Mouse (Mus musculus): Measurements from ENCODE around the gene Tex29. TPM values are rescaled to one million over a fixed set of nuclear protein-coding genes. Genes with fewer than 3 reads are reported as not detected.

The Tex29 gene
- polyA plus RNA-seq, 1 experiment from 2014 or later, result not detected

DNA sequence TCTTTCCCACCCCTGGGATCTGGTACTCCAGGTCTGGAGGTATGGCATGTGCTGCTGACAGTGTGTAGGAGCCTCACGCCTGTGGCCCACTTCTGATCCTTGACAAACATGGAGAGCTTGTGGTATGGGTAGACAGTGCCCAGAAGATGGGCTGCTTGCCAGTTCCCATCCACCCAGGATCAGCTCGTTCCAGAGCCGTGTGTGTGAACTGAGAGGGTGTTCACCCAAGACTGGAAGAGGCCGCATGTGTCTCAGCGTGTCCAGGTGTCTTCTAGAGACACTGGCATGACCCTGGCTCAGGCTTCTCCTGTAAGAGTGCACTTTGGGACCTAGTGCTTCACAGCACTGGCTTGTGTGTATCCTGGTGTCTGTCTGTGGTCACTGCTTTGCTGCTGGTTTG, 29.8 kb upstream of the Tex29 start:
- Histone ChIP-seq H3K9ac (no peak overlapping the region), H3K4me1 (no peaks in the 10 kb centered on the region), H3K4me3 (no peak overlapping the region), H3K27me3 (no peaks in the 10 kb centered on the region), H3K9me3 (no peaks in the 10 kb centered on the region), H3K36me3 (peaks cover 98% of the 10 kb centered on the region), H3K4me2 (no peak overlapping the region), H3K27ac (no peak overlapping the region)
- ATAC-seq (ENCODE audit: insufficient number of reproducible peaks, insufficient read depth, low FRiP score, low TSS enrichment, low read depth), result peak; percentile 56; the same call in 1 of the 2 replicates
- 91% methylated on average over 5 of the region's 5 CpGs for WGBS

DNA sequence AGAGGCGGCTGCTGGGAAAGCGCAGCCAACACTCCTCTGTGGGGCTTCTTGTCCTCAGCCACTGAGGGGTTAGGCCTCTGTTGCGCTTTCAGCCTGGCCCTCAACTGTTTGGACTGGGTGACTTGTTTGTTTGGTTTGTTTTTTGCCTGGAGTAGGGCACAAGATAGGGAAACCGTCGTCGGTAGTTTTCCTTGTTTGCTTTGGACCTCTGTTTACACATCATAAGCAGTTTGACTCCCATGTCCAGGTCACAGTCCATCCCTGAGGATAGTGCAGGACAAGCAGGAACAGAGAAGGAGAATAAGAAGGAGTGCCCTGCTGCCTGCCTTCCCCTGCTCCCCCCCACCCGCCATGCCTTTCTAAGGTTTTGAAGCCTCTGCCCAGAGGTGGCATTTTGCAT, 26.5 kb upstream of the Tex29 start:
- no peak for ATAC-seq (ENCODE audit: insufficient number of reproducible peaks, insufficient read depth, low FRiP score, low TSS enrichment, low read depth)
- Histone ChIP-seq H3K4me1 (no peaks in the 10 kb centered on the region), H3K27me3 (no peaks in the 10 kb centered on the region), H3K27ac (no peak overlapping the region), H3K9ac (no peak overlapping the region), H3K4me2 (no peak overlapping the region), H3K4me3 (no peak overlapping the region), H3K9me3 (no peaks in the 10 kb centered on the region), H3K36me3 (peaks cover 96% of the 10 kb centered on the region)
- 94% methylated on average over 7 of the region's 7 CpGs for WGBS

DNA sequence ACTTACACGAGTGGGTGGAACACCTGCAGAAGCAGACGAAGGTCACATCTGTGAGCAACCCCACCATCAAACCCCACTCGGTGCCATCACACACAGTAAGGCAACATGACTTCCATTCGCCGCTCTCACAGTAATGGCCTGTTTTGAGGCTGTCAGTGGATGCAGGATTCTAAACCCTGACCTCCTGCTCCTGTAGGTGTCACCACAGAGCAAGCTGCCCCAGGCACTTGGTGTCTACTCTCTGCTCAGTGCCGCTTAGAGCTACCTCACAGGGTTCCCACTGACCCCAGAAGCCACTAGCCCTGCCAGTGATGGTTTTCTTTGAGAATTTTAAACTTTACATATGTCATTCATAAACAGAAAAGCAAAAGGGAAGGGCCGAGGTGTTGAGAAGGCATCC, 25.1 kb upstream of the Tex29 start:
- H3K4me1 ChIP-seq, result no peaks in the 10 kb centered on the region
- ATAC-seq (ENCODE audit: insufficient number of reproducible peaks, insufficient read depth, low FRiP score, low TSS enrichment, low read depth), result no peak
- H3K27me3 ChIP-seq, result no peaks in the 10 kb centered on the region
- H3K4me2 ChIP-seq, result no peak overlapping the region
- H3K27ac ChIP-seq, result no peak overlapping the region
- H3K9me3 ChIP-seq, result no peaks in the 10 kb centered on the region
- H3K4me3 ChIP-seq, result no peak overlapping the region
- no peak overlapping the region for H3K9ac ChIP-seq
- peaks cover 96% of the 10 kb centered on the region for H3K36me3 ChIP-seq
- WGBS, result 77% methylated on average over 7 of the region's 7 CpGs

DNA sequence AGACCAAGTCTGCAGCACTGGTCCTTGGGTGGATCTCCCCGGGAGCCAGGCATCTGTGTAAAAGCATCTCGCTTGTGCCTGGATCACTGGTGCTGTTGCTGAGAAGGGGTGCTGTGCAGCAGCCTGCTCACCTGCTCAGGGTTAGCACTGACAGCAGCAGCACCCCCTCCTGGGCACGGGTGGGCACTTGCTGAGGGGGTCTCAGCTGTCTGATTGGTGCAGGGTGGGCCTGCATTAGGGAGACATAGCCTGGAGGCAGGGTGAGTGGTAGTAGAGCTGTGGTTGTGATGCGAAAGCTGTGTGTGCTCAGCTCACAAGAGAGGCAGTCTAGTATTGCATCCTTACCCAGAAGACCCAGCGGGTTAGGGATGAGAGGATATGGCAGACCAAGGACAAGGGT, 20.1 kb upstream of the Tex29 start:
- Histone ChIP-seq H3K27me3 (no peaks in the 10 kb centered on the region), H3K4me3 (no peak overlapping the region), H3K36me3 (peaks cover 94% of the 10 kb centered on the region), H3K9ac (no peak overlapping the region), H3K27ac (no peak overlapping the region), H3K4me1 (no peaks in the 10 kb centered on the region), H3K9me3 (no peaks in the 10 kb centered on the region), H3K4me2 (no peak overlapping the region)
- 76% methylated on average over 5 of the region's 5 CpGs for WGBS
- ATAC-seq (ENCODE audit: insufficient number of reproducible peaks, insufficient read depth, low FRiP score, low TSS enrichment, low read depth), result no peak

DNA sequence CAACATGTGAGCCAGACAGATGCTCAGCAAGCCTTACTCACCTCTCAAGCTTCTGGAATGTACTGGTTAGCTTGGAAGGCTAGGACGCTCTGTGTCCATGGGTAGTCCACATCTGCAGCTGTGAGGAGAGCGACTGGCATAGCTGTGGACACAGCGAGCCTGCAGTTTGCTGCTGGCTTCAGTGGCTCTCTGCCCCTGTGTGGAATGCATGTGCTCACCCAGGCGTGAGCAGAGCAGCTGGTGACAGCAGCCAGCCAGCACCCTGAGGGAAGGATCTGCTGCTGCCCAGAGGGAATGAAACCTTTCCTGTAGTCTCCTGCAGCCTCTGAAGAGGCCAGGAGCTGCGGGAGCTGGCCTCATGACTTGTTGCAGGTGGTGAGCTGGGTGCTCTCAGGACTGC, 19.7 kb upstream of the Tex29 start:
- Histone ChIP-seq H3K4me2 (no peak overlapping the region), H3K27ac (no peak overlapping the region), H3K9ac (no peak overlapping the region), H3K4me1 (no peaks in the 10 kb centered on the region), H3K36me3 (peaks cover 94% of the 10 kb centered on the region), H3K9me3 (no peaks in the 10 kb centered on the region), H3K27me3 (no peaks in the 10 kb centered on the region), H3K4me3 (no peak overlapping the region)
- no peak for ATAC-seq (ENCODE audit: insufficient number of reproducible peaks, insufficient read depth, low FRiP score, low TSS enrichment, low read depth)
- 82% methylated on average over 5 of the region's 5 CpGs for WGBS

DNA sequence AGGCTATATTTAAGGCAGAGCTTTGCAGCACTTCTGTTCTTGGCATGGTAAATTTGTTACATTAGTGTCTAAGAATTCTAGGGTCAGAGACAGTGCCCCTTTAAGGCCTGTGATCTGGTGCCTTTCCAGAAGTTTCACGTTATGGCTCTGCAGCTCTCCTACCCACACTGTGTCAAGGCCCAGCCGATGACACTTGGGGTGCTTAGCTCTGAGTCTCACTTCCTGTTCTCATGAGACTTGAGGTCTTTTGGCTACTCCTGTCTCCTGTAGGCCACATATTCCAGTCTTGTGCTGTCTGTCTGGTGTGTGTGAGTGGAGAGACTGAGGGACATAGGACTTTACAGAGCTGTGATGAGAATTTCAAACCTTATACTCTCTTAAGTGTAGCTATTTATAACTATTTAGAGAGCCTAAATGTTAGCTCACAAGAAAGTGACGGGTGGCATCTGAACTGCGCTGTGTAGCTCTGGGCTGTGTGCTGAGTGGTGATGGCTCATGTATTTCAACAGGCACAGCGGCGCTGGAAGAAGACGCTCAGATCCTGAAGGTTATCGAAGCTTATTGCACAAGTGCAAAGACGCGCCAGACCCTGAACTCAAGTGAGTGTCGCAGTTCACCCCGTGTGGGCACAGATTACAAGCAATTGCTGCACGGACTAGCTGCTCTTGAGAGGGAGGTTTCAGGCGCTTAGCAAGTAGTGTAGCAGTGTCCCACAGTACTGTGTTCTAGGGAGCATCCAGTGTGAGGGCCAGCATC, 18.6 kb upstream of the Tex29 start:
- Histone ChIP-seq H3K27me3 (no peaks in the 10 kb centered on the region), H3K4me1 (no peaks in the 10 kb centered on the region), H3K4me3 (no peak overlapping the region), H3K9ac (no peak overlapping the region), H3K36me3 (peaks cover 94% of the 10 kb centered on the region), H3K9me3 (no peaks in the 10 kb centered on the region), H3K27ac (no peak overlapping the region), H3K4me2 (no peak overlapping the region)
- 92% methylated on average over 14 of the region's 14 CpGs for WGBS
- ATAC-seq (ENCODE audit: insufficient number of reproducible peaks, insufficient read depth, low FRiP score, low TSS enrichment, low read depth), result no peak

DNA sequence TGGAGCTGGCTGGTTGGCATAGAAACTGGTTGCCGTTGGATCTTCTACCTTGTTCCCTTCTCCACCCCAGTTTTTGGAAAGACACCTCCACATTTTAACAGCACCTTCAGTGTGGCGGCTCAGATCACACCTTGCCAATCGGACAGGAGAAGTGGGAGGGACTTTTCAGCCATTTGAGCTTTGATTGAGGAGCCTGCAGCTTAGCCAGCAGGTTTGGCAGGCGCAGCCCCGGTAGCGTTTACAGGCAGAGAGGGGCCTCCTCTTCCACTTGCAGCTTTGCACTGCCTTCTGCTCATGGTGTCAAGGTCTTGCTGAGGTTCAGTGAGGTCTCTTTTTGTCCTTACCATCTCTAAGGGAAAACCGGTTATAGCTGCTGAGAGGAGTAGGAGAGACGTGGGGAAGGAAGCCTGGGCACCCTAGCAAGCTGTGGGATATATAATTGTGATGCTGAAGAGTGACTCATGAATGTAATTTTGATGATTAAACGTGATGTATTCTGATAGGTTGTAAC, 17.7 kb upstream of the Tex29 start:
- 75% methylated on average over 9 of the region's 9 CpGs for WGBS
- Histone ChIP-seq H3K4me1 (no peaks in the 10 kb centered on the region), H3K4me3 (no peak overlapping the region), H3K9me3 (no peaks in the 10 kb centered on the region), H3K36me3 (peaks cover 91% of the 10 kb centered on the region), H3K4me2 (no peak overlapping the region), H3K9ac (no peak overlapping the region), H3K27ac (no peak overlapping the region), H3K27me3 (no peaks in the 10 kb centered on the region)
- ATAC-seq (ENCODE audit: insufficient number of reproducible peaks, insufficient read depth, low FRiP score, low TSS enrichment, low read depth), result no peak

DNA sequence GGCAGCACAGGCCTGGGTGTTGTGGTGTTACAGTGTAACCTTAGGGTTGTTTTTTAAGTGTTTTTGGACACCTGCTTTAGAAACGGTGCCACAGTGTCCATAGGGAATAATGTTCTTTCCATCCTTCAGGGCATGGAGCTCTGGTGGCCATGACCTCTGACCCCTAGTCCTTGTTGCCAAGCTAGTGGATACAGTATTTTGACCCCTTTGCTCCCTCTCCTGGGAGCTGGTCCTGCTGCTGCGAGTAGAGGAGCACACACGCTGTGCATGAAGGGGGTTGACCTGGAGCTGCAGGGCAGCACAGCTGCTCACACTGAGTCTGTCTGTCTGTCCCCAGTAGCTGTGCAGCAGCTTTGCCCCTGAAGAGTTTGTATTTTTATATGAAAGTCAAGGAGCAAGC, 14.5 kb upstream of the Tex29 start:
- no peak overlapping the region for H3K4me2 ChIP-seq
- H3K4me1 ChIP-seq, result no peaks in the 10 kb centered on the region
- no peak overlapping the region for H3K9ac ChIP-seq
- H3K27ac ChIP-seq, result no peak overlapping the region
- H3K27me3 ChIP-seq, result no peaks in the 10 kb centered on the region
- ATAC-seq (ENCODE audit: insufficient number of reproducible peaks, insufficient read depth, low FRiP score, low TSS enrichment, low read depth), result no peak
- peaks cover 79% of the 10 kb centered on the region for H3K36me3 ChIP-seq
- H3K9me3 ChIP-seq, result no peaks in the 10 kb centered on the region
- no peak overlapping the region for H3K4me3 ChIP-seq
- 36% methylated on average over 3 of the region's 3 CpGs for WGBS

DNA sequence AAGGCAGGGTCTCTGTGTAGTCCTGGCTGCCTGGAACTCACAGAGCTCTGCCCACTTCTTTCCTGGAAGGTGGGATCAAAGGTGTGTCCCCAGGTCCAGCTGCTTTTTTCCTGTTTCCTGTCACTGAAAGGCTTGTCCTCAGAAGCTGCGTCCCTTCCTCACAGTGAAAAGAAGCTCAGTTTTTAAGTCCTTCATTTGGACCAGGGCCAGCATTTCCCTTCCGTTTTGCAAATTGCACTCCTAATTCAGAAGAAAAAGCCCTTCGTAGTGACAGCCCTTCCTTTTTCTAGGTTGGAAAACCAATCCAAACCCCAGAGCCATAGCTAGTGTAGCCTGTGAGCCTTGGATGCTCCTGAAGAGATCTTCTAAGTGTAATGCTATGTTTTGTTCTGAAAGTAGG, 13.0 kb upstream of the Tex29 start:
- Histone ChIP-seq H3K4me3 (no peak overlapping the region), H3K9ac (no peak overlapping the region), H3K9me3 (no peaks in the 10 kb centered on the region), H3K36me3 (peaks cover 70% of the 10 kb centered on the region), H3K4me2 (no peak overlapping the region), H3K27ac (no peak overlapping the region), H3K27me3 (no peaks in the 10 kb centered on the region), H3K4me1 (no peaks in the 10 kb centered on the region)
- no peak for ATAC-seq (ENCODE audit: insufficient number of reproducible peaks, insufficient read depth, low FRiP score, low TSS enrichment, low read depth)
- 74% methylated on average over 3 of the region's 3 CpGs for WGBS

DNA sequence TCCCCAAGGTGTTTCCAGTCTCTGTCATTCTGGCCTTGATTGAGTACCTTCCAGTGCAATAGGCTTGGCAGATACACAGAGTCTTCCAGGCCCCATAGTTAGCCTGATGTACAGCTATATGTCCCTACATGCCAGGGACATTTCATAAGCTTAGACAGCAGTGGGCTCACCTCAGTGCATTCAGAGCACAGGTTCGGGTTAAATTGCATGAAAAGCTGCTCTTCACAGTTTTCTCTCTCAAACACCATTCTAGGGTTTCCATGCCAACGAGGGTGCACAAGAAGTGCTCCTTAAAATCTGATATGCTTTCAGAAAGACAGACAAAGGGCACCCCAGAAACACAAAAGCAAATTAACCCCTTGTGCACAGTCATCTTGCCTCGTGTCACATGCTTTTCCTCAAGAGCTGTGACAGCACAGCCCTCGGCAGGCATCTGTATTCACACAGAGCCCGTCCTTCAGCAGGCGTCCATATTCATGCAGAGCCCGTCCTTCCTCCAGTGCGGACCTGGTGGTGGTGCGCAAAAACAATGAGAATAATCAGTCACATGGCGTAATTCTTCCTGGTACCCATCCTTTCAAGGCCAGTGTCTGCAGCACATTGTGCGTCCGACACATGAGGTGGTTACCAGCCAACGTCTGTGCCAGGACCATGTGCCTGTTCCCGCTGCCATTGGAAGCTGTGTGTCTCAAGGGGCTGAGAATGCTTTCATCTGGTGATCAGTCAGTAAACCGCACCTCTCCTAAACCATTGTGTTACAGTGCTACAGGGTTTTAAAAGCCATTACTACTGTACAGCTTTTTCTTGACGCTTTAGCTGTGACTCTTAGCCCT, 9.8 kb upstream of the Tex29 start:
- H3K9ac ChIP-seq, result no peak overlapping the region
- peaks cover 71% of the 10 kb centered on the region for H3K36me3 ChIP-seq
- H3K27ac ChIP-seq, result no peak overlapping the region
- H3K4me1 ChIP-seq, result no peaks in the 10 kb centered on the region
- WGBS, result 81% methylated on average over 16 of the region's 16 CpGs
- H3K9me3 ChIP-seq, result no peaks in the 10 kb centered on the region
- H3K4me2 ChIP-seq, result no peak overlapping the region
- no peak overlapping the region for H3K4me3 ChIP-seq
- ATAC-seq (ENCODE audit: insufficient number of reproducible peaks, insufficient read depth, low FRiP score, low TSS enrichment, low read depth), result no peak
- no peaks in the 10 kb centered on the region for H3K27me3 ChIP-seq

DNA sequence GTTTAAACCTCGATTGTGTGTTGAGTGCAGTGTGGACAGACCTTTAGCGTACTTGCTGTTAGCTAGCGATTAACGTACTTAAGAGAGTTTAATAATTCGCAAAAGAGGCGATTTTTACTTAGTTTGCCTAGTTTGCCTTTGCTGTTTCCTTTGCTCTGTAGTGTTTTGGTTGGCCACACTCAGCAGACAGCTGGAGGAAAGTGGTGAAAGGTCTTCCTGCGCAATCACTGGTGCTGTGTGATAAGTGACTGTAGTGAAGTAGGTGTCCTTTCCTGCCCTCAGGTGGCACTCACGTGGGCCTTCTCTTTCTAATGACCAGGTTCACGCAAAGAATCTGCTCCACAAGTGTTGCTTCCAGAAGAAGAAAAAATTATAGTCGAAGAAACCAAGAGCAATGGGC, 9.1 kb upstream of the Tex29 start:
- 90% methylated on average over 10 of the region's 10 CpGs for WGBS
- Histone ChIP-seq H3K9me3 (no peaks in the 10 kb centered on the region), H3K27ac (no peak overlapping the region), H3K4me3 (no peak overlapping the region), H3K9ac (no peak overlapping the region), H3K4me2 (no peak overlapping the region), H3K4me1 (no peaks in the 10 kb centered on the region), H3K36me3 (peaks cover 69% of the 10 kb centered on the region), H3K27me3 (no peaks in the 10 kb centered on the region)
- no peak for ATAC-seq (ENCODE audit: insufficient number of reproducible peaks, insufficient read depth, low FRiP score, low TSS enrichment, low read depth)

DNA sequence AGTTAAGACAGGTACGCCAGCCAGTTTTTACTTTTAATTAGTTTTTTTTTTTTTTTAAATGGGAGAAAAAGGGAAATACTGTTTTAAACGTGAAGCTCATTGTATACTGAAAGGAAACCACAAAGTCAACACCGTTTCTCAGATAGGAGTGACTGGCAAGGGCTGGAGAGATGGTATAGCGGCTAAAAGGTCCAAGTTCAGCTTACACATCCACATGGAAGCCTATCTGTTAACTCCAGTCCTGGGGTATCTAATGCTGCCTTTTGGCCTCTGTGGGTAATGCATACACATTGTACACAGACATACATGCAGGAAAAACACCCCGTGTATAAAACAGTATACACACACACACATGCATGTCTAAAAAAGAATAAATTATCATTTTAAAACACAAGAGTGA, 8.3 kb upstream of the Tex29 start:
- H3K4me3 ChIP-seq, result no peak overlapping the region
- no peaks in the 10 kb centered on the region for H3K4me1 ChIP-seq
- 90% methylated on average over 5 of the region's 5 CpGs for WGBS
- no peaks in the 10 kb centered on the region for H3K9me3 ChIP-seq
- H3K27ac ChIP-seq, result no peak overlapping the region
- H3K36me3 ChIP-seq, result peaks cover 61% of the 10 kb centered on the region
- no peak overlapping the region for H3K9ac ChIP-seq
- H3K4me2 ChIP-seq, result no peak overlapping the region
- ATAC-seq (ENCODE audit: insufficient number of reproducible peaks, insufficient read depth, low FRiP score, low TSS enrichment, low read depth), result no peak
- no peaks in the 10 kb centered on the region for H3K27me3 ChIP-seq

All from embryonic facial prominence, embryonic 13.5 days (tissue).